Mouse (Mus musculus) frontal cortex, postnatal 36 days (tissue): ENCODE measurements at regions not wholly inside any gene's neighbourhood (a gene's known extent, or its start where the extent isn't known, plus 50 kb on each side); places are given as distances from the start of the nearest gene placed in this dataset.

Experiments
- DNase-seq, 2 experiments: peaks; one replicate each; pipeline ENCODE4 v3.0.0; 2022; ENCODE audit warnings: low spot score in 2 of 2

- DNase-seq: no peak
These were observed 246.0 kb downstream of the Ttc6 start for GRCm38 (mm10) chr12:57809961-57810360.

GRCm38 (mm10) chr12:57823809-57824208 lies 259.9 kb downstream of the Ttc6 start:
- no peak for DNase-seq

GRCm38 (mm10) chr12:57825754-57826153 lies 261.8 kb downstream of the Ttc6 start:
- peak in 1 of 2 experiments; percentile 62 for DNase-seq

- DNase-seq: no peak
These were observed 278.9 kb downstream of the Ttc6 start for GRCm38 (mm10) chr12:57842813-57843212.

GRCm38 (mm10) chr12:57871028-57871427 lies 307.1 kb downstream of the Ttc6 start:
- no peak for DNase-seq

- DNase-seq: no peak
These were observed 320.6 kb upstream of the Sstr1 start for GRCm38 (mm10) chr12:57890783-57891478.

GRCm38 (mm10) chr12:57891556-57891955 lies 320.0 kb upstream of the Sstr1 start:
- DNase-seq: no peak

- DNase-seq: no peak
These were observed 313.8 kb upstream of the Sstr1 start for GRCm38 (mm10) chr12:57897751-57898250.

GRCm38 (mm10) chr12:57904658-57905057 lies 306.9 kb upstream of the Sstr1 start:
- DNase-seq: no peak

- no peak for DNase-seq
These were observed 293.4 kb upstream of the Sstr1 start for GRCm38 (mm10) chr12:57918211-57918610.

- no peak for DNase-seq
These were observed 289.5 kb upstream of the Sstr1 start for GRCm38 (mm10) chr12:57922031-57922430.

GRCm38 (mm10) chr12:57924422-57924821 lies 287.1 kb upstream of the Sstr1 start:
- no peak for DNase-seq

GRCm38 (mm10) chr12:57926886-57927285 lies 284.7 kb upstream of the Sstr1 start:
- no peak for DNase-seq

GRCm38 (mm10) chr12:57928030-57928429 lies 283.5 kb upstream of the Sstr1 start:
- no peak for DNase-seq

- no peak for DNase-seq
These were observed 279.7 kb upstream of the Sstr1 start for GRCm38 (mm10) chr12:57931856-57932255.

GRCm38 (mm10) chr12:57949886-57950285 lies 261.7 kb upstream of the Sstr1 start:
- DNase-seq: no peak

- DNase-seq: no peak
These were observed 253.0 kb upstream of the Sstr1 start for GRCm38 (mm10) chr12:57958527-57958926.

GRCm38 (mm10) chr12:57960171-57960570 lies 251.4 kb upstream of the Sstr1 start:
- no peak for DNase-seq

- DNase-seq: no peak
These were observed 242.4 kb upstream of the Sstr1 start for GRCm38 (mm10) chr12:57969168-57969567.

- DNase-seq: no peak
These were observed 241.4 kb upstream of the Sstr1 start for GRCm38 (mm10) chr12:57970163-57970562.

GRCm38 (mm10) chr12:57972484-57972883 lies 239.1 kb upstream of the Sstr1 start:
- no peak for DNase-seq
